Mouse (Mus musculus) embryonic facial prominence, embryonic 12.5 days (tissue): ENCODE results near the gene Sbno2. TPM values are rescaled to one million over a fixed set of nuclear protein-coding genes. Genes with fewer than 3 reads are reported as not detected.
A peak's percentile ranks its signal among the peaks of the same experiment; 100 is the strongest.

ENCODE experiments used
- ATAC-seq: fragments of 200-750 bp; cut with Nextera tagmentation; 2 replicates; pipeline ENCODE4 v1.8.0; 2017; ENCODE audit not compliant: insufficient number of reproducible peaks, insufficient read depth, low FRiP score, low TSS enrichment
- H3K27ac ChIP-seq: fragments of 300-500 bp; sonication (generic); 2 replicates; pipeline ENCODE4 v1.5.1; 2016; ENCODE audit warnings: mild to moderate bottlenecking
- H3K27me3 ChIP-seq: fragments of 300-500 bp; sonication (generic); 2 replicates; pipeline ENCODE4 v1.6.1; 2016; ENCODE audit warnings: mild to moderate bottlenecking, moderate library complexity
- H3K36me3 ChIP-seq: fragments of 300-500 bp; sonication (generic); 2 replicates; pipeline ENCODE4 v1.6.1; 2016; ENCODE audit warnings: mild to moderate bottlenecking
- H3K4me1 ChIP-seq: fragments of 300-500 bp; sonication (generic); 2 replicates; pipeline ENCODE4 v1.6.1; 2016
- H3K4me2 ChIP-seq: fragments of 300-500 bp; sonication (generic); replicated peaks from 2 replicates; pipeline ENCODE4 v1.6.1; 2016; ENCODE audit warnings: mild to moderate bottlenecking, moderate library complexity
- H3K4me3 ChIP-seq: fragments of 300-500 bp; sonication (generic); 2 replicates; pipeline ENCODE4 v1.5.1; 2016; ENCODE audit warnings: mild to moderate bottlenecking
- H3K9ac ChIP-seq: fragments of 300-500 bp; sonication (generic); 2 replicates; pipeline ENCODE4 v1.6.1; 2016; ENCODE audit warnings: mild to moderate bottlenecking, moderate library complexity
- H3K9me3 ChIP-seq: fragments of 300-500 bp; sonication (generic); 2 replicates; pipeline ENCODE4 v1.6.1; 2016; ENCODE audit warnings: mild to moderate bottlenecking, moderate library complexity
- WGBS: fragments of 180-500 bp; shearing (Covaris S2); methylation state at CpG from one replicate; pipeline ENCODE4 v1.1.7; 2016; 5-methylcytosine and 5-hydroxymethylcytosine counted together
- polyA plus RNA-seq: library from polyadenylated mRNA; unstranded; fragments of >200 nt; fragmentation: Nextera tagmentation; extraction: Ambion mirVana; gene quantifications from 2 replicates; pipeline ENCODE4 v1.2.1, GENCODE M21; 2016

The Sbno2 gene
- polyA plus RNA-seq, 1 experiment from 2014 or later, result 15.2 TPM

- WGBS, result 75% methylated on average over 10 of the region's 10 CpGs
- Histone ChIP-seq H3K27me3 (no peaks in the 10 kb centered on the region), H3K27ac (no peak overlapping the region), H3K4me3 (no peak overlapping the region), H3K4me2 (no peak overlapping the region), H3K9ac (no peak overlapping the region), H3K36me3 (no peaks in the 10 kb centered on the region), H3K9me3 (no peaks in the 10 kb centered on the region), H3K4me1 (peaks cover 3% of the 10 kb centered on the region; the same call in 1 of the 2 replicates)
- ATAC-seq, result no peak
These were observed 79.9 kb downstream of the Sbno2 start for GRCm38 (mm10) chr10:80025463-80025862.

GRCm38 (mm10) chr10:80025044-80025347, 80.4 kb downstream of the Sbno2 start:
- H3K4me2 ChIP-seq, result no peak overlapping the region
- no peaks in the 10 kb centered on the region for H3K36me3 ChIP-seq
- no peak for ATAC-seq
- H3K9ac ChIP-seq, result no peak overlapping the region
- H3K27me3 ChIP-seq, result peaks cover 3% of the 10 kb centered on the region; the same call in 1 of the 2 replicates
- H3K27ac ChIP-seq, result no peak overlapping the region
- no peak overlapping the region for H3K4me3 ChIP-seq
- peaks cover 8% of the 10 kb centered on the region; the same call in 1 of the 2 replicates for H3K4me1 ChIP-seq
- no peaks in the 10 kb centered on the region for H3K9me3 ChIP-seq
- 63% methylated on average over 4 of the region's 4 CpGs for WGBS

- no peaks in the 10 kb centered on the region for H3K36me3 ChIP-seq
- no peak for ATAC-seq
- WGBS, result 78% methylated on average over 15 of the region's 15 CpGs
- peaks cover 10% of the 10 kb centered on the region; the same call in 1 of the 2 replicates for H3K4me1 ChIP-seq
- H3K9me3 ChIP-seq, result no peaks in the 10 kb centered on the region
- no peak overlapping the region for H3K4me2 ChIP-seq
- H3K27ac ChIP-seq, result no peak overlapping the region
- H3K9ac ChIP-seq, result no peak overlapping the region; the same call in 1 of the 2 replicates
- H3K4me3 ChIP-seq, result no peak overlapping the region
- peaks cover 3% of the 10 kb centered on the region; the same call in 1 of the 2 replicates for H3K27me3 ChIP-seq
These were observed 80.9 kb downstream of the Sbno2 start for GRCm38 (mm10) chr10:80024229-80025043.

- Histone ChIP-seq H3K36me3 (no peaks in the 10 kb centered on the region), H3K4me1 (peaks cover 16% of the 10 kb centered on the region), H3K27ac (no peak overlapping the region), H3K9ac (no peak overlapping the region), H3K4me3 (no peak overlapping the region), H3K9me3 (no peaks in the 10 kb centered on the region), H3K27me3 (peaks cover 7% of the 10 kb centered on the region; the same call in 1 of the 2 replicates), H3K4me2 (no peak overlapping the region)
- ATAC-seq, result no peak
- 88% methylated on average over 5 of the region's 5 CpGs for WGBS
These were observed 81.6 kb downstream of the Sbno2 start for GRCm38 (mm10) chr10:80023758-80024157.

GRCm38 (mm10) chr10:80022806-80023205, 82.6 kb downstream of the Sbno2 start:
- no peaks in the 10 kb centered on the region for H3K36me3 ChIP-seq
- no peak overlapping the region for H3K9ac ChIP-seq
- H3K27ac ChIP-seq, result no peak overlapping the region
- ATAC-seq, result no peak
- peaks cover 9% of the 10 kb centered on the region for H3K27me3 ChIP-seq
- no peaks in the 10 kb centered on the region for H3K9me3 ChIP-seq
- H3K4me2 ChIP-seq, result no peak overlapping the region
- 98% methylated on average over 8 of the region's 8 CpGs for WGBS
- no peak overlapping the region for H3K4me3 ChIP-seq
- peaks cover 19% of the 10 kb centered on the region for H3K4me1 ChIP-seq

DNA sequence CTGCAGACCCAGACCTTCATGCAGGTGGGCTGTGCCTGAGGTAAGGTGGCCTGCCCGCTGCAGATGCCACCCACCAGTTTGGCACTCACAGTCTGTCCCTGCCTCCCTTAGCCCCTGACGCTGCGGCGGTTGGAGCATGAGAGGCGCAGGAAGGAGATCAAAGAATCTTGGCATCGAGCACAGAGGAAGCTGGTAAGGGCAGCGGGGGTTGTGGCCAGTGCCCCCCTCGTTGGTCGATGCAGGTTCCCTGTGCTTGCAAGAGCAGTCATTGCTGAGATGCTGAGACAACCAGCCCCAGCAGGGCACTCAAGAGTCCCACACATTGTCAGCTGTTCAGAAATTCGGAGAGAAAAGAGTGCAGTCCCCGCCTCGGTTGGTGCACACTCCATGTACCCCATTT, 83.2 kb downstream of the Sbno2 start:
- H3K4me3 ChIP-seq, result no peak overlapping the region

DNA sequence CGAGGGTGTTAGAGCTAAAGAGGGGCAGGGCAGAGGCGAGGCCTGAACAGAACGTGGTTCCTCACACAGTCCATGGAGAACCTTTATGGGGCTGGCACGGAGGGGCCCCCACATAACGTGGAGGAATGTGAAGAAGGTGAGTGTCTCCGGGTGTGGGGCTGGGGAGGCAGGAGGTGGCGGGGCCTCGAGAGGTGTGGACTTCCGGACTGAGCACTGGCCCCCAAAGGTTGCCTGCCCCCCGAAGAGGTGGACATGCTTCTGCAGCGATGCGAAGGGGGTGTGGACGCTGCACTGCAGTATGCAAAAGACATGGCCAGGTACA, 84.1 kb downstream of the Sbno2 start:
- 90% methylated on average over 13 of the region's 13 CpGs for WGBS
- no peak overlapping the region for H3K4me3 ChIP-seq
- H3K4me2 ChIP-seq, result no peak overlapping the region
- no peaks in the 10 kb centered on the region for H3K36me3 ChIP-seq
- peaks cover 19% of the 10 kb centered on the region for H3K4me1 ChIP-seq
- H3K9me3 ChIP-seq, result no peaks in the 10 kb centered on the region
- no peak overlapping the region for H3K9ac ChIP-seq
- H3K27ac ChIP-seq, result no peak overlapping the region
- ATAC-seq, result no peak
- H3K27me3 ChIP-seq, result peaks cover 18% of the 10 kb centered on the region

More for the DNA sequence above, 83.2 kb downstream of the Sbno2 start:
- Histone ChIP-seq H3K9me3 (no peaks in the 10 kb centered on the region), H3K27ac (no peak overlapping the region), H3K27me3 (peaks cover 11% of the 10 kb centered on the region), H3K9ac (no peak overlapping the region), H3K4me1 (peaks cover 19% of the 10 kb centered on the region), H3K36me3 (no peaks in the 10 kb centered on the region), H3K4me2 (no peak overlapping the region)
- ATAC-seq, result no peak
- 87% methylated on average over 12 of the region's 12 CpGs for WGBS

DNA sequence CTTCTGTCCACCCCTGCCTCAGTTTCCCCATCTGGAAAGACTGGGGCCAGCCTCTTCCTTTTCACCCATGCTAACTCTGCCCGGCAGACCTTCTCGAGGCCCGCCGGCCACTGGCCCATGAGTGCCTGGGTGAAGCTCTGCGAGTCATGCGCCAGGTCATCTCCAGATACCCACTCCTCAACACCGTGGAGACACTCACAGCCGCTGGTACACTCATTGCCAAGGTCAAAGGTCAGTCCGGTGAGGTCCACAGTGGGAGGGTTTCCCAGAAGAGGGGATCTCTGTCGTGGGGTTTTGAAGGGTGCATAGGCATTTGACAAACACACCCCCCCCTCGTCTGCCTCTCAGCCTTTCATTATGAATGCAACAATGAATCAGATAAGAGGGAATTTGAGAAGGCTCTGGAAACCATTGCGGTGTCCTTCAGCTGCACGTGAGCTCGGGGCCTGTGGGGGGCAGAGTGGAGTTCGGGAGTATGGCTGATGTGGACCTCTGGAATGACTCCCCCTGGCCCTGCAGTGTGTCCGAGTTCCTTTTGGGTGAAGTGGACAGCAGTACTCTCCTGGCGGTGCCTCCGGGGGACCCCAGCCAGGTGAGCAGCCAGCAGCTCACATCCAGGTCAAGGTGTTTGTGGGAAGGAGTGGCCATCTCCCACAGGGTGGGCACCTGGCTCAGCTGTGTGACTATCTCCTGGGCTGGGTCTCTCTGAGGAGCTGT, 84.6 kb downstream of the Sbno2 start:
- H3K4me2 ChIP-seq, result peak overlapping the region; percentile 28; the same call in 1 of the 2 replicates
- H3K27ac ChIP-seq, result no peak overlapping the region
- ATAC-seq, result no peak
- H3K36me3 ChIP-seq, result no peaks in the 10 kb centered on the region
- 0 out of 2 replicates have a peak overlapping the region, but pooled peaks have one; percentile 8 for H3K4me3 ChIP-seq
- WGBS, result 84% methylated on average over 18 of the region's 18 CpGs
- no peaks in the 10 kb centered on the region for H3K9me3 ChIP-seq
- H3K9ac ChIP-seq, result no peak overlapping the region
- peaks cover 19% of the 10 kb centered on the region for H3K4me1 ChIP-seq
- H3K27me3 ChIP-seq, result peaks cover 23% of the 10 kb centered on the region

DNA sequence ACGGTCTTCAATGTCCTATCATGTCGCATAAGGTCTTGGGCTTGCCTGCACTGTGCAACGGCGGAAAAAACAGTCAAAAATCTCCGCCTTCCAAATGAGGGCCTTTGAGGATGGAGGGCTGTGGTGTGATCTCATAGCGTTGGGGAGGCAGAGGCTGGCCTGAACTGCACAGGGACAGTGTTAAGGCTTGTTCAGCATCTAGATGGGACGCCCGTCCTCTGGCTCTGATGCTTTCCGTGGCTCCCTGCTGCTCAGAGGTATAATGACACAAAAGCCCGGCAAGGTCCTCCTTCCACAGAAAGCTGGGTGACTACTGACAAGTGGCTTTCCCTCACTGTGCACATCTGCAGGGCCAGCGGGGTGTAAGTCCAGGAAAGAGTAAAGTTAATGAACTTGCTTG, 85.2 kb downstream of the Sbno2 start:
- Histone ChIP-seq H3K36me3 (no peaks in the 10 kb centered on the region), H3K9ac (peak overlapping the region; percentile 15), H3K4me1 (peaks cover 19% of the 10 kb centered on the region), H3K9me3 (no peaks in the 10 kb centered on the region), H3K27me3 (peaks cover 29% of the 10 kb centered on the region), H3K27ac (no peak overlapping the region), H3K4me2 (peak overlapping the region; percentile 28), H3K4me3 (peak overlapping the region; percentile 8)
- WGBS, result 20% methylated on average over 11 of the region's 11 CpGs
- no peak for ATAC-seq

GRCm38 (mm10) chr10:80019471-80020131, 85.8 kb downstream of the Sbno2 start:
- Histone ChIP-seq H3K27ac (no peak overlapping the region), H3K9me3 (no peaks in the 10 kb centered on the region), H3K36me3 (no peaks in the 10 kb centered on the region), H3K27me3 (peaks cover 35% of the 10 kb centered on the region), H3K9ac (peak overlapping the region; percentile 15), H3K4me3 (peak overlapping the region; percentile 8), H3K4me2 (peak overlapping the region; percentile 28), H3K4me1 (peaks cover 19% of the 10 kb centered on the region)
- peak; percentile 45 for ATAC-seq
- WGBS, result 6% methylated on average over 20 of the region's 20 CpGs

GRCm38 (mm10) chr10:80018739-80019297, 86.6 kb downstream of the Sbno2 start:
- Histone ChIP-seq H3K9ac (peak overlapping the region; percentile 17; the same call in 1 of the 2 replicates), H3K27ac (no peak overlapping the region), H3K4me2 (peak overlapping the region; percentile 28), H3K4me3 (no peak overlapping the region), H3K27me3 (peaks cover 43% of the 10 kb centered on the region), H3K9me3 (no peaks in the 10 kb centered on the region), H3K36me3 (no peaks in the 10 kb centered on the region), H3K4me1 (peaks cover 19% of the 10 kb centered on the region)
- WGBS, result 6% methylated on average over 10 of the region's 15 CpGs
- 0 out of 2 replicates have a peak, but pooled peaks have one; percentile 8 for ATAC-seq
